Mouse (Mus musculus) ES-Bruce4 (cell line): Measurements from ENCODE around the gene Hivep3. TPM values are rescaled to one million over a fixed set of nuclear protein-coding genes. Genes with fewer than 3 reads are reported as not detected.

Experiments used
- H3K27ac ChIP-seq: 2 replicates; pipeline ENCODE4 v1.5.1; 2012; ENCODE audit warnings: low read length, inconsistent platforms; ENCODE audit not compliant: insufficient read depth
- H3K27me3 ChIP-seq: 2 replicates; pipeline ENCODE4 v1.6.1; 2012; ENCODE audit warnings: mild to moderate bottlenecking, low read length, inconsistent platforms; ENCODE audit not compliant: control insufficient read depth, poor library complexity, insufficient read depth, severe bottlenecking
- H3K36me3 ChIP-seq: 2 replicates; pipeline ENCODE4 v1.6.1; 2012; ENCODE audit warnings: inconsistent platforms, mild to moderate bottlenecking, low read length, moderate library complexity; ENCODE audit not compliant: control insufficient read depth, poor library complexity, insufficient read depth, severe bottlenecking
- H3K4me1 ChIP-seq: one replicate; pipeline ENCODE4 v1.8.1; 2011; ENCODE audit warnings: low read length; ENCODE audit not compliant: control insufficient read depth, insufficient read depth
- H3K4me3 ChIP-seq: 2 replicates; pipeline ENCODE4 v1.5.1; 2011; ENCODE audit warnings: low read depth, mild to moderate bottlenecking, low read length
- H3K9ac ChIP-seq: 2 replicates; pipeline ENCODE4 v1.6.1; 2012; ENCODE audit warnings: low read depth, mild to moderate bottlenecking, inconsistent platforms; ENCODE audit not compliant: poor library complexity, severe bottlenecking
- H3K9me3 ChIP-seq: replicated peaks from 2 replicates; pipeline ENCODE4 v1.6.1; 2012; ENCODE audit warnings: mild to moderate bottlenecking, low read length, inconsistent platforms; ENCODE audit not compliant: control insufficient read depth, poor library complexity, insufficient read depth, severe bottlenecking
- CTCF ChIP-seq: IDR thresholded peaks from one replicate; pipeline ENCODE4 v1.8.1; 2011; ENCODE audit warnings: low read depth, low read length
- EP300 ChIP-seq: IDR thresholded peaks from 2 replicates; pipeline ENCODE4 v1.6.1; 2011; ENCODE audit warnings: low read depth, low read length; ENCODE audit not compliant: insufficient read depth
- POLR2A ChIP-seq: IDR thresholded peaks from one replicate; pipeline ENCODE4 v1.8.1; 2011; ENCODE audit warnings: low read length; ENCODE audit not compliant: insufficient read depth
- polyA plus RNA-seq: library from polyadenylated mRNA; stranded (reverse); fragments of >200 nt; gene quantifications from 2 replicates; pipeline ENCODE4 v1.2.4, GENCODE M21; 2011; ENCODE audit warnings: low read depth; ENCODE audit not compliant: missing spikeins, insufficient read depth, insufficient read length

Hivep3 gene
- polyA plus RNA-seq, 1 experiment: 0.79 TPM

DNA sequence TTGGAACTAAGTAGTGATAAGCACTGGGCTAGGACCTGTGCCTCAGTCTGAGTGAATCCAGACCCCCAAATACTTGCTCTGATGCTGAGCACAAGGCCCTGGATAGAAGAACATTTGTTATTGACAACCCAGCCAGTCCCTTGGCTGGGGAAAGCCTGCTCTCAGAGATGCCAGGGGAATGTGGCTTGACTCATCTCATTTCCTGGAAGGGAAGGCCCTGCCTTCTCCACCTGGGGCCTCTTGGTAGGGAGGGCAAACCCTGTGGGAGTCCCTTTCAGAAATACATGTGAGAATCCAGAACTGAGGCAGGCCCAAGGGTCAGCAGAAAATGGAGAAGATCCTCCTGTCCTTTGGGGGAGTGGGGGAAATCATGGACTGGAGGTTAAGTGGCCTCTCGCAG, 294.1 kb downstream of the Hivep3 start:
- Histone ChIP-seq H3K4me3 (no peak overlapping the region), H3K36me3 (no peaks in the 10 kb centered on the region), H3K4me1 (no peaks in the 10 kb centered on the region), H3K27me3 (peaks cover 4% of the 10 kb centered on the region), H3K9ac (no peak overlapping the region), H3K9me3 (no peaks in the 10 kb centered on the region), H3K27ac (no peak overlapping the region)
- TF ChIP-seq EP300 (no peak), POLR2A (no peak), CTCF (no peak)

DNA sequence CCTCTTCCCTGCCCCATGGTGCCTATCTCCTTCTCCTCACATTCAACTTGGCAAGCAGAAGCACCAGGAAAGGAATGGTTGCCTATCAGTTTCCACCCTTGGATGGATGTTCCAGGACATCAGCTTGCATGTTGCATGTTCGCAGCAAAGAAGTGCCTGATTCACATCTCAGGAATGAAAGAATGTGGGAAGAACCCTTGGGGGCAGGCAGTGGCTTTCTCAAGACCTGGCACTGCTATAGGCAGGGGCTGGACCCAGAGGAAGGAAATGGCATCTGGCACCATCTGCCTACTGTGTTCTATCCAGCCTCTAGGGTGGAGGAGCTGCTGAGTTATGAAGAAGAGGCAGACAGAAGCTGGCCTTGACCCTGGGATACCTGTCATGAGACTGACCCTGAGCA, 296.4 kb downstream of the Hivep3 start:
- no peak for TF ChIP-seq EP300
- no peak for TF ChIP-seq CTCF
- TF ChIP-seq POLR2A: no peak
- Histone ChIP-seq H3K36me3 (no peaks in the 10 kb centered on the region), H3K27ac (no peak overlapping the region), H3K4me1 (no peaks in the 10 kb centered on the region), H3K9me3 (no peaks in the 10 kb centered on the region), H3K9ac (no peak overlapping the region), H3K4me3 (no peak overlapping the region), H3K27me3 (peaks cover 11% of the 10 kb centered on the region)

DNA sequence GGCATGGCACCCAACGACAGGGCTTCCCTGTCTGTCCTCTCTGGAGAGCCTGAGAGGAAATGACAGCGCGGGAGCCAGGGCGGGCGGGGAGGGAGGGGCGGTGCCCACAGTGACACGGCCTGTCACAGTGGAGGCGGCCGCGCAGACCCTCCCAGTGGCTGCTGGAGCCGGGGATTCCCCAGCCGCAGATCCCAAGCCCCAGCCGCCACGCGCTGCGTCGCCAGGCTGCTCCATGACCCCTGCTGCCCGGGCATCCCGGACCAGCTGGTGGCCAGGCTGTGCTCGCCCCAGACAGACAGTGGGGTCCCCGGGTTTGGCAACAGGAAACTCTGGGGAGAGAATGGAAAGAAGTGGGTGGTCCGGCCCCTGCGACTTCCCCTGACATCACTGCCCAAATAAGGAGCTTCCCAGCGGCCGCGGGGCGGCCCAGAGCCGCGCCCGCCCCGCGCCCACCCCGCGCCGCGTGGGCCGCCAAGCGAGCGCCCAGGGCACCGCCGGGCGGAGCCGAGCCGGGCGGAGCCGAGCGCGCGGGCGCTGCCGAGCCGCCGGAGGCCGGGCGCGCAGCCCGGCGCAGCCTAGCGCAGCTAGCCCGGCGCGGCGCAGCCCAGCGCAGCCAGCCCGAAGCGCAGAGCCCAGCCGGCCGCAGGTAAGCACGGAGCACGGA, 298.9 kb downstream of the Hivep3 start:
- H3K4me3 ChIP-seq: peak overlapping the region; percentile 69
- no peak overlapping the region for H3K27ac ChIP-seq
- peak overlapping the region; percentile 12; the same call in 1 of the 2 replicates for H3K9ac ChIP-seq
- H3K36me3 ChIP-seq: no peaks in the 10 kb centered on the region
- no peaks in the 10 kb centered on the region for H3K9me3 ChIP-seq
- peaks cover 11% of the 10 kb centered on the region for H3K27me3 ChIP-seq
- TF ChIP-seq EP300: no peak
- TF ChIP-seq POLR2A: no peak
- no peak for TF ChIP-seq CTCF
- peaks cover 1% of the 10 kb centered on the region for H3K4me1 ChIP-seq

- no peaks in the 10 kb centered on the region for H3K9me3 ChIP-seq
- TF ChIP-seq CTCF (no peak), POLR2A (no peak), EP300 (no peak)
- peaks cover 11% of the 10 kb centered on the region for H3K27me3 ChIP-seq
- no peak overlapping the region for H3K27ac ChIP-seq
- H3K36me3 ChIP-seq: no peaks in the 10 kb centered on the region
- H3K4me1 ChIP-seq: peaks cover 3% of the 10 kb centered on the region
- H3K9ac ChIP-seq: peak overlapping the region; percentile 12; the same call in 1 of the 2 replicates
- H3K4me3 ChIP-seq: peak overlapping the region; percentile 54
Measured at GRCm38 (mm10) chr4:120032984-120033355, 299.4 kb downstream of the Hivep3 start.

- H3K9me3 ChIP-seq: no peaks in the 10 kb centered on the region
- H3K9ac ChIP-seq: no peak overlapping the region
- no peak overlapping the region for H3K27ac ChIP-seq
- TF ChIP-seq POLR2A (no peak), CTCF (no peak), EP300 (no peak)
- peaks cover 3% of the 10 kb centered on the region for H3K4me1 ChIP-seq
- no peak overlapping the region for H3K4me3 ChIP-seq
- H3K27me3 ChIP-seq: peaks cover 11% of the 10 kb centered on the region
- no peaks in the 10 kb centered on the region for H3K36me3 ChIP-seq
Measured at GRCm38 (mm10) chr4:120036294-120036693, 302.7 kb downstream of the Hivep3 start.

DNA sequence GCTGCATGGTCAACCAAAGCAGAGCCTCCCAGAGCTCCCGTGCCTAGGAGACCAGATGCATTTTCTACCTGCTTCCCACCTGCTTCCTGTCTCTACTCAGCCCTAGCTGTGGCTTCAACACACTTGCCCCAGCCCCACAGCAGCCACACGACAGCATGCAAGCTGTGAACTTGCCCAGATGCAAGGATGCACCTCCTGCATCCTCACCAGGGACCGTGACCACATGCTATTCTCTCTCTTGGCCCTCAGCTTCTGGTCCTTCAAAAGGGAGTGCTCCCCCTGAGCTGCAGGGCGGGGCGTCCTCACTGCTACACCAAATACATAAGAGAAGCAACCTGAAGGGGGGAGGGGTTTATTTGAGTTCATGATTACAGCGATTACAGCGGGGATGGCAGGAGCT, 303.4 kb downstream of the Hivep3 start:
- no peak overlapping the region for H3K9ac ChIP-seq
- H3K4me1 ChIP-seq: peaks cover 3% of the 10 kb centered on the region
- TF ChIP-seq EP300: no peak
- no peak for TF ChIP-seq CTCF
- no peak for TF ChIP-seq POLR2A
- no peaks in the 10 kb centered on the region for H3K36me3 ChIP-seq
- no peaks in the 10 kb centered on the region for H3K9me3 ChIP-seq
- H3K4me3 ChIP-seq: no peak overlapping the region
- no peak overlapping the region for H3K27ac ChIP-seq
- H3K27me3 ChIP-seq: peaks cover 11% of the 10 kb centered on the region
